Mouse (Mus musculus) neural tube, embryonic 15.5 days (tissue): ENCODE results near the gene Tmod2. TPM values are rescaled to one million over a fixed set of nuclear protein-coding genes. Genes with fewer than 3 reads are reported as not detected.

Experiments
- ATAC-seq: fragments of 200-750 bp; cut with Nextera tagmentation; 2 replicates; pipeline ENCODE4 v1.8.0; 2017; ENCODE audit warnings: mild to moderate bottlenecking, moderate TSS enrichment, moderate library complexity; ENCODE audit not compliant: low FRiP score
- H3K27ac ChIP-seq: fragments of 300-500 bp; sonication (generic); replicated peaks from 2 replicates; pipeline ENCODE4 v1.5.1; 2015; ENCODE audit warnings: mild to moderate bottlenecking, inconsistent platforms
- H3K27me3 ChIP-seq: fragments of 300-500 bp; sonication (generic); replicated peaks from 2 replicates; pipeline ENCODE4 v1.6.1; 2015; ENCODE audit warnings: inconsistent platforms
- H3K36me3 ChIP-seq: fragments of 300-500 bp; sonication (generic); 2 replicates; pipeline ENCODE4 v1.6.1; 2015; ENCODE audit warnings: inconsistent platforms
- H3K4me1 ChIP-seq: fragments of 300-500 bp; sonication (generic); 2 replicates; pipeline ENCODE4 v1.6.1; 2015; ENCODE audit warnings: inconsistent platforms
- H3K4me2 ChIP-seq: fragments of 300-500 bp; sonication (generic); 2 replicates; pipeline ENCODE4 v1.6.1; 2015; ENCODE audit warnings: inconsistent platforms, mild to moderate bottlenecking, moderate library complexity
- H3K4me3 ChIP-seq: fragments of 300-500 bp; sonication (generic); replicated peaks from 2 replicates; pipeline ENCODE4 v1.5.1; 2015; ENCODE audit warnings: mild to moderate bottlenecking, inconsistent platforms
- H3K9ac ChIP-seq: fragments of 300-500 bp; sonication (generic); replicated peaks from 2 replicates; pipeline ENCODE4 v1.6.1; 2015; ENCODE audit warnings: mild to moderate bottlenecking, inconsistent platforms
- H3K9me3 ChIP-seq: fragments of 300-500 bp; sonication (generic); replicated peaks from 2 replicates; pipeline ENCODE4 v1.6.1; 2016; ENCODE audit warnings: inconsistent platforms
- WGBS: fragments of 180-500 bp; shearing (Covaris S2); methylation state at CpG from one replicate; pipeline ENCODE4 v1.1.7; 2015; ENCODE audit warnings: mixed read lengths; 5-methylcytosine and 5-hydroxymethylcytosine counted together
- polyA plus RNA-seq: library from polyadenylated mRNA; unstranded; fragments of >200 nt; fragmentation: Nextera tagmentation; extraction: Ambion mirVana; gene quantifications from 2 replicates; pipeline ENCODE4 v1.2.1, GENCODE M21; 2015

Tmod2 gene
- polyA plus RNA-seq, 1 experiment from 2014 or later = 283 TPM

- no peak overlapping the region for H3K9ac ChIP-seq
- no peak overlapping the region for H3K4me3 ChIP-seq
- H3K4me1 ChIP-seq = no peaks in the 10 kb centered on the region
- H3K36me3 ChIP-seq = peaks cover 11% of the 10 kb centered on the region
- no peak overlapping the region for H3K27ac ChIP-seq
- no peaks in the 10 kb centered on the region for H3K9me3 ChIP-seq
- 75% methylated on average over 3 of the region's 3 CpGs for WGBS
- ATAC-seq = no peak
- H3K27me3 ChIP-seq = no peaks in the 10 kb centered on the region
- H3K4me2 ChIP-seq = no peak overlapping the region
Observed at GRCm38 (mm10) chr9:75517751-75518150, 93.4 kb downstream of the Tmod2 start.

Other genes starting within 250 kb of the Tmod2 start
- 133 and 150 TPM in 2 replicates for gene Mapk6, start 201.3 kb downstream of the Tmod2 start, polyA plus RNA-seq
- gene Leo1, start 169.8 kb downstream of the Tmod2 start, polyA plus RNA-seq = 39.9 and 43.4 TPM in 2 replicates
- gene Tmod3, start 51.7 kb downstream of the Tmod2 start, polyA plus RNA-seq = 68.1 and 77.0 TPM in 2 replicates
- gene Lysmd2, start 14.4 kb upstream of the Tmod2 start, polyA plus RNA-seq = 33.8 and 39.5 TPM in 2 replicates
- gene Scg3, start 72.7 kb upstream of the Tmod2 start, polyA plus RNA-seq = 102 and 123 TPM in 2 replicates
- 2.7 and 3.3 TPM in 2 replicates for gene Bmp5, start 164.0 kb upstream of the Tmod2 start, polyA plus RNA-seq